Mouse (Mus musculus): ENCODE results near the gene Mindy1. TPM values are rescaled to one million over a fixed set of nuclear protein-coding genes. Genes with fewer than 3 reads are reported as not detected.

Mindy1 gene
- polyA plus RNA-seq, 1 experiment from 2014 or later, result 35.4 TPM

DNA sequence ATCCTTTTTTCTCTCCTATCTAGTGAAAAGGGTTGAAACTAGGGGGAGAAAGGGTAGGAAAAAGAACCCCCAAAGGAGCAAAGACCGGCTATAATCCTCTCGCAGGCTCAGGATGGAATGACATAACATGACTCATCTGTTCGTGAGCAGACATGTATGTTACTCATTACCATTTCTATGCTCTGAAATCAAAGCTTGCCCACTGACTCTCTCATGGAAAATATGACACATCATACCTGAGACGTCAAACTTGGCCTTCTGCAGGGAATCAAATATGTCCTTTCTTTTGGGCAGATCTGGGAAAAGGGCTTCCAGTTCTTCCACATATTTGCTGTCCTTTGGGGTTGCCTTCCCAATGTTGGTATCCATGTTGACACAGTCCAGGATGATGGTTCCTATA is 19.2 kb upstream of the Mindy1 start:
- peaks cover 2% of the 10 kb centered on the region; the same call in 1 of the 2 replicates for H3K36me3 ChIP-seq (ENCODE audit: control insufficient read depth, insufficient read depth, low read length)
- WGBS, result 93% methylated on average over 4 of the region's 4 CpGs

DNA sequence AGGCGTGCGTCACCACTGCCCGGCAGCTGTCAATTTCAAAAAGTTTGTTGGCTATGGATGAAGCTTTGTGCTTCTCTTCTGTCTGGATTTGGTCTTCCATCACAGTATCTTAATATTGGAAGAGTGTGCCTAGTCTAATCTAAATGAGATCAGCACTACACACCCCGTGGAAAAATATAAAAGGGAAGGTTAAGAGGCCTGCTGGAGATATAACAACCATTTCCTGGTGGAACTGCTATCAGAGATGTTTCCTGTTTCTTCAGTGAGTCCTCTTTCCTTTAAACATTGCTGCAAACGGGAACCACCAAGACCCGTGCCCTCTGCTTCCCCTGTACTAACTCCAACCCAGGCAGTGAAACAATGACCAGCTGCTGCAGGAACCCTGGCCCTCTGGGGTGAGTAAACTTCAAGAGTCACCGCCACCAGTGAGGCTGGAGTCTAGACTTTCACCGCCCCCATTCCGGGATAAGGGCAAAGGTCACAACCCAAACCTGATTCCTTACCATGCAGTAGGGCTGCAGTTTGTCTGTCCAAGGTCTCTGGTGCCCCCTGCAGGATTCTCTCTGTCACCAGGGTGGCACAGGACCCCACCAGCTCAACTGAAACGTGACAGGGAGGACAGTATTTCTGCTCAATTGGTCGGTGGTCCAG is 17.9 kb upstream of the Mindy1 start:
- ATAC-seq (replicated peaks; ENCODE audit: low FRiP score), result 0 out of 2 replicates have a peak, but pooled peaks have one; percentile 27
- no peaks in the 10 kb centered on the region for H3K27me3 ChIP-seq (ENCODE audit: control insufficient read depth, insufficient read depth, low read length)
- H3K4me1 ChIP-seq (replicated peaks; ENCODE audit: control insufficient read depth, insufficient read depth, low read length), result no peaks in the 10 kb centered on the region
- H3K9me3 ChIP-seq (ENCODE audit: control insufficient read depth, low read length), result no peaks in the 10 kb centered on the region
- DNase-seq (ENCODE audit: low spot score), result peak; percentile 77
- no peak overlapping the region for H3K9ac ChIP-seq (ENCODE audit: low read length)
- H3K27ac ChIP-seq (ENCODE audit: low read depth, low read length), result no peak overlapping the region
- H3K4me2 ChIP-seq (ENCODE audit: low read depth, low read length, severe bottlenecking), result no peak overlapping the region
- no peak overlapping the region for H3K4me3 ChIP-seq (ENCODE audit: low read depth, low read length)
- H3K36me3 ChIP-seq (ENCODE audit: control insufficient read depth, insufficient read depth, low read length), result peaks cover 2% of the 10 kb centered on the region; the same call in 1 of the 2 replicates
- 53% methylated on average over 11 of the region's 11 CpGs for WGBS

More for the DNA sequence above, 19.2 kb upstream of the Mindy1 start:
- ATAC-seq (replicated peaks; ENCODE audit: low FRiP score) (no peak), DNase-seq (ENCODE audit: low spot score) (no peak)
- Histone ChIP-seq H3K9ac (ENCODE audit: low read length) (no peak overlapping the region), H3K4me2 (ENCODE audit: low read depth, low read length, severe bottlenecking) (no peak overlapping the region), H3K4me1 (replicated peaks; ENCODE audit: control insufficient read depth, insufficient read depth, low read length) (no peaks in the 10 kb centered on the region), H3K27me3 (ENCODE audit: control insufficient read depth, insufficient read depth, low read length) (no peaks in the 10 kb centered on the region), H3K9me3 (ENCODE audit: control insufficient read depth, low read length) (no peaks in the 10 kb centered on the region), H3K27ac (ENCODE audit: low read depth, low read length) (no peak overlapping the region), H3K4me3 (ENCODE audit: low read depth, low read length) (no peak overlapping the region)

DNA sequence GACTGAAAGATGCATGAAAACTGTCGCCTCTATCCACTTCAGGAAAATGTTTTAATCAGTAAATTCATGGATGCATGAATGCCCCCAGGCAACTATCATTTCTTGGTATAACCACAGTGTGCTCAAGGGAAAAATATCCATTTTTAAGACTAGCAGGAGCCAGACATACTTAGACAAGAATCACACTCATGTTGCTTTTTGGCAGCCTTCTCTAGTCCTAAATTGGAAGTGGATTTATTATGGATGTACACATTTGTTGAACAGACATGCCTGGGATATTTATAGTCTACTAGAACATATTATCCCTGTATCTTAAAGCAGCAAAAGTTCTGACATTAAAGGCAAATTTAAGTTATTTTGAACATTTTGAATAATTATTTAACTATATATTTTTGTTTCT is 16.4 kb upstream of the Mindy1 start:
- Histone ChIP-seq H3K9ac (ENCODE audit: low read length) (no peak overlapping the region), H3K4me2 (ENCODE audit: low read depth, low read length, severe bottlenecking) (no peak overlapping the region), H3K4me1 (replicated peaks; ENCODE audit: control insufficient read depth, insufficient read depth, low read length) (no peaks in the 10 kb centered on the region), H3K27me3 (ENCODE audit: control insufficient read depth, insufficient read depth, low read length) (no peaks in the 10 kb centered on the region), H3K36me3 (ENCODE audit: control insufficient read depth, insufficient read depth, low read length) (no peaks in the 10 kb centered on the region), H3K4me3 (ENCODE audit: low read depth, low read length) (no peak overlapping the region), H3K9me3 (ENCODE audit: control insufficient read depth, low read length) (no peaks in the 10 kb centered on the region), H3K27ac (ENCODE audit: low read depth, low read length) (no peak overlapping the region)
- WGBS, result 81% methylated on average over 1 of the region's 1 CpGs
- no peak for ATAC-seq (replicated peaks; ENCODE audit: low FRiP score)
- DNase-seq (ENCODE audit: low spot score), result no peak

GRCm38 (mm10) chr3:95266052-95266451 is 15.1 kb upstream of the Mindy1 start:
- H3K36me3 ChIP-seq (ENCODE audit: control insufficient read depth, insufficient read depth, low read length), result no peaks in the 10 kb centered on the region

DNA sequence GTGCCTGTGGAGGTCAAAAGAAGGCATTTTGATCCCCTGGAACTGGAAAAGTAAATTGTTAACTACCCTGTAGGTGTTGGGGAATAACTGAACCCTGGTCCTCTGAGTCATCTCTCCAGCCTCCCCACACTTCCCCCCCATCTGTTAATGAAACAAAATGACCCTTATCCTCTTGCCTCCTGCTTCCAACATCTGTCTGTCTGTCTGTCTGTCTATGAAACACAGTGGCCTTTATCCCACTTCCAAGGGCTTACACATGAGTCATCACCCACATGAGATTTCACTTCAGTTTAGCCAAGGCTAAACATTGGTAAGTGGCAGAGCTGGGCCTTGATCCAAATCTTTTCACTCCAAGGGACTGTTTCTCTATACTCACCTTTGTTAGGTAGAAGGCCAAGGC is 13.3 kb upstream of the Mindy1 start:
- H3K9ac ChIP-seq (ENCODE audit: low read length), result no peak overlapping the region
- H3K4me2 ChIP-seq (ENCODE audit: low read depth, low read length, severe bottlenecking), result no peak overlapping the region
- DNase-seq (ENCODE audit: low spot score) (no peak), ATAC-seq (replicated peaks; ENCODE audit: low FRiP score) (no peak)
- no peaks in the 10 kb centered on the region for H3K9me3 ChIP-seq (ENCODE audit: control insufficient read depth, low read length)
- no peak overlapping the region for H3K27ac ChIP-seq (ENCODE audit: low read depth, low read length)
- no peaks in the 10 kb centered on the region for H3K4me1 ChIP-seq (replicated peaks; ENCODE audit: control insufficient read depth, insufficient read depth, low read length)
- H3K36me3 ChIP-seq (ENCODE audit: control insufficient read depth, insufficient read depth, low read length), result no peaks in the 10 kb centered on the region
- no peaks in the 10 kb centered on the region for H3K27me3 ChIP-seq (ENCODE audit: control insufficient read depth, insufficient read depth, low read length)
- no peak overlapping the region for H3K4me3 ChIP-seq (ENCODE audit: low read depth, low read length)

More at GRCm38 (mm10) chr3:95266052-95266451, 15.1 kb upstream of the Mindy1 start:
- Histone ChIP-seq H3K27me3 (ENCODE audit: control insufficient read depth, insufficient read depth, low read length) (no peaks in the 10 kb centered on the region), H3K9me3 (ENCODE audit: control insufficient read depth, low read length) (no peaks in the 10 kb centered on the region), H3K4me3 (ENCODE audit: low read depth, low read length) (no peak overlapping the region), H3K4me2 (ENCODE audit: low read depth, low read length, severe bottlenecking) (no peak overlapping the region), H3K4me1 (replicated peaks; ENCODE audit: control insufficient read depth, insufficient read depth, low read length) (no peaks in the 10 kb centered on the region), H3K9ac (ENCODE audit: low read length) (no peak overlapping the region), H3K27ac (ENCODE audit: low read depth, low read length) (no peak overlapping the region)
- ATAC-seq (replicated peaks; ENCODE audit: low FRiP score), result no peak
- 94% methylated on average over 3 of the region's 3 CpGs for WGBS
- no peak for DNase-seq (ENCODE audit: low spot score)

DNA sequence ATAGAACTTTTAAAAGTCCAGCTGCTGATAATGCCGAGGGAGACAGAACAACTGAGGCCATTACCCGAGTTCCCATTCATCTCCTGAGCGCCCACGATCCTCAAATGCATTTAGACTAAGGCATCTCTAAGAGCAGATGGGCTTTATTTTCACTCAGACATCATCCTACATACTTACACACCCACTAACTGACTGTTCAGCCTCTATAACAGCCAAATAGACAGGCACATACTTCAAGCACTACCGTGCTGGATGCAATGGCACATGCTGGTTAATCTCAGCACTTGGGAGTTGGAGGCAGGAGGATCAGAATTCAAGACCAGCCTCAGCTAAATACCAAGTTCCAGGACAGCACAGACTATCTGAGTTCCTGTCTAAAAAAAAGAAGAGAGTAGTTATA is 11.4 kb upstream of the Mindy1 start:
- no peaks in the 10 kb centered on the region for H3K36me3 ChIP-seq (ENCODE audit: control insufficient read depth, insufficient read depth, low read length)

GRCm38 (mm10) chr3:95270766-95271364 is 10.3 kb upstream of the Mindy1 start:
- H3K9me3 ChIP-seq (ENCODE audit: control insufficient read depth, low read length), result no peaks in the 10 kb centered on the region
- no peak overlapping the region for H3K9ac ChIP-seq (ENCODE audit: low read length)
- no peak overlapping the region for H3K27ac ChIP-seq (ENCODE audit: low read depth, low read length)
- no peak overlapping the region for H3K4me3 ChIP-seq (ENCODE audit: low read depth, low read length)
- ATAC-seq (replicated peaks; ENCODE audit: low FRiP score), result no peak
- H3K4me2 ChIP-seq (ENCODE audit: low read depth, low read length, severe bottlenecking), result no peak overlapping the region
- no peak for DNase-seq (ENCODE audit: low spot score)
- H3K4me1 ChIP-seq (replicated peaks; ENCODE audit: control insufficient read depth, insufficient read depth, low read length), result no peaks in the 10 kb centered on the region
- H3K36me3 ChIP-seq (ENCODE audit: control insufficient read depth, insufficient read depth, low read length), result no peaks in the 10 kb centered on the region
- H3K27me3 ChIP-seq (ENCODE audit: control insufficient read depth, insufficient read depth, low read length), result no peaks in the 10 kb centered on the region
- WGBS, result 88% methylated on average over 12 of the region's 12 CpGs

More for the DNA sequence above, 11.4 kb upstream of the Mindy1 start:
- no peaks in the 10 kb centered on the region for H3K4me1 ChIP-seq (replicated peaks; ENCODE audit: control insufficient read depth, insufficient read depth, low read length)
- DNase-seq (ENCODE audit: low spot score), result no peak
- no peak overlapping the region for H3K4me3 ChIP-seq (ENCODE audit: low read depth, low read length)
- no peak overlapping the region for H3K27ac ChIP-seq (ENCODE audit: low read depth, low read length)
- H3K9ac ChIP-seq (ENCODE audit: low read length), result no peak overlapping the region
- no peak for ATAC-seq (replicated peaks; ENCODE audit: low FRiP score)
- no peaks in the 10 kb centered on the region for H3K9me3 ChIP-seq (ENCODE audit: control insufficient read depth, low read length)
- WGBS, result 92% methylated on average over 5 of the region's 5 CpGs
- H3K4me2 ChIP-seq (ENCODE audit: low read depth, low read length, severe bottlenecking), result no peak overlapping the region
- H3K27me3 ChIP-seq (ENCODE audit: control insufficient read depth, insufficient read depth, low read length), result no peaks in the 10 kb centered on the region

DNA sequence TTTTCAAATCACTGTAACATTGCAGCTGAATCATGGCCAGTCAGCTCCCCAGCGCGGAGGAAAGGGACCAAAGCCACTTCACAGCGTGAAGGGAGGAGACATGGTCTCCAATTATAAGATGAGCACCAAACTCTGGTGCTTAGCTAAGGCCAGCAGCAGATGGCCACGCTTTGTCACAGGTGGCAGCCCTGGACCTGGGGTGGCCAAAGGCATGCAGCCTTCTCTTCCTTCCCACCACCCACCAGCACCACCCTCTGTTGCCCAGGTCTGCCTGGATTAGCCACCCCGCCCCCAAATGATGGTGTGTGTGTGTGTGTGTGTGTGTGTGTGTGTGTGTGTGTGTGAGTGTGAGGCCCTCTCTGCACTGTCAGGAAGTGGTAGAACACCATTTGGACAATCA is 7.7 kb upstream of the Mindy1 start:
- H3K4me3 ChIP-seq (ENCODE audit: low read depth, low read length), result no peak overlapping the region
- 93% methylated on average over 5 of the region's 5 CpGs for WGBS
- no peak for ATAC-seq (replicated peaks; ENCODE audit: low FRiP score)

GRCm38 (mm10) chr3:95274453-95274852 is 6.7 kb upstream of the Mindy1 start:
- ATAC-seq (replicated peaks; ENCODE audit: low FRiP score), result no peak
- H3K4me1 ChIP-seq (replicated peaks; ENCODE audit: control insufficient read depth, insufficient read depth, low read length), result no peaks in the 10 kb centered on the region
- H3K9ac ChIP-seq (ENCODE audit: low read length), result no peak overlapping the region
- no peaks in the 10 kb centered on the region for H3K27me3 ChIP-seq (ENCODE audit: control insufficient read depth, insufficient read depth, low read length)
- H3K4me3 ChIP-seq (ENCODE audit: low read depth, low read length), result no peak overlapping the region
- no peaks in the 10 kb centered on the region for H3K36me3 ChIP-seq (ENCODE audit: control insufficient read depth, insufficient read depth, low read length)
- H3K9me3 ChIP-seq (ENCODE audit: control insufficient read depth, low read length), result no peaks in the 10 kb centered on the region
- WGBS, result 91% methylated on average over 4 of the region's 4 CpGs
- no peak overlapping the region for H3K27ac ChIP-seq (ENCODE audit: low read depth, low read length)
- H3K4me2 ChIP-seq (ENCODE audit: low read depth, low read length, severe bottlenecking), result no peak overlapping the region
- DNase-seq (ENCODE audit: low spot score), result no peak

More for the DNA sequence above, 7.7 kb upstream of the Mindy1 start:
- no peak for DNase-seq (ENCODE audit: low spot score)
- no peaks in the 10 kb centered on the region for H3K36me3 ChIP-seq (ENCODE audit: control insufficient read depth, insufficient read depth, low read length)
- no peak overlapping the region for H3K4me2 ChIP-seq (ENCODE audit: low read depth, low read length, severe bottlenecking)
- no peaks in the 10 kb centered on the region for H3K4me1 ChIP-seq (replicated peaks; ENCODE audit: control insufficient read depth, insufficient read depth, low read length)
- no peak overlapping the region for H3K9ac ChIP-seq (ENCODE audit: low read length)
- no peaks in the 10 kb centered on the region for H3K9me3 ChIP-seq (ENCODE audit: control insufficient read depth, low read length)
- no peaks in the 10 kb centered on the region for H3K27me3 ChIP-seq (ENCODE audit: control insufficient read depth, insufficient read depth, low read length)
- H3K27ac ChIP-seq (ENCODE audit: low read depth, low read length), result no peak overlapping the region
